Comparison of ENCODE assay signal across 20 mouse cellular contexts in the genomic region with DNA sequence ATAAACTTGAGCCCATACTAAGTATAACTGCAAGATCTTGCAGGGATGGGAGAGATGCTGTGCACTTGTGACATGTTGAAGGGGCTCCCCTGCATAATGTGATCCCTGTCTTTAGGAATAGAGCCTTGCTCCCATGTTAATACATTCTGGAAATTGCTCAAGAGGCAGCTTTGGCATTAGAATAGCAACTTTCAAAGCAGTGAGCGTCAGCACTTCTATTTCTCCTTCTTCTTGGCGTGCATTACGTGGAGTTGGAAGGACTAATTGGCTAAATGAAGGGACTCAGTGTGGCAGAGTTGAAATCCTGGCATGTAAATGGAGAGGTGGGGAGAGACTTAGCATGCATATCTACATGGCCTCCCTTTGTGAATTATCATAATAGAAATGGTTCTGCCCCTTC.
A peak's percentile ranks its signal among the peaks of the same experiment; 100 is the strongest.
DNase-seq lines count a peak whose midpoint lies in the region; ATAC-seq and TF ChIP-seq lines count a peak whose summit lies in the region.
"Had no signal": no experiment of that assay in that cellular context is flagged by ENCODE, and none has a peak within 500 bp of the region (broad histone marks: within the 10 kb centered on the region; RNA-seq: fewer than 3 reads in every experiment).

No protein-coding gene starts in this region.

- no peak overlapping the region for H3K4me2 ChIP-seq in hindbrain, embryonic 13.5 days
- no peak overlapping the region for H3K4me2 ChIP-seq in hindbrain, embryonic 12.5 days (replicated peaks)
- H3K4me2 ChIP-seq in midbrain, embryonic 14.5 days (ENCODE audit: low read length): no peak overlapping the region
- H3K4me2 ChIP-seq in midbrain, embryonic 13.5 days (replicated peaks): no peak overlapping the region
- H3K4me2 ChIP-seq: liver, embryonic 13.5 days; lung, embryonic 14.5 days; midbrain, embryonic 12.5 days had no signal

- no peak for TF ChIP-seq POLR2A in cortical plate, adult 2 months (IDR thresholded peaks at IDR 0.05; ENCODE audit: extremely low read depth, insufficient read depth, low read length)
- no peak for TF ChIP-seq POLR2A in olfactory bulb, adult 2 months (IDR thresholded peaks at IDR 0.05; ENCODE audit: insufficient read depth, low read depth, low read length)

- H3K27ac ChIP-seq in hindbrain, embryonic 13.5 days: peak overlapping the region; percentile 18; the same call in 1 of the 2 replicates
- no peak overlapping the region for H3K27ac ChIP-seq in hindbrain, embryonic 12.5 days
- 0 out of 2 replicates have a peak overlapping the region, but pooled peaks have one; percentile 17 for H3K27ac ChIP-seq in midbrain, embryonic 14.5 days (replicated peaks; ENCODE audit: low read depth, low read length)
- H3K27ac ChIP-seq in midbrain, embryonic 13.5 days: no peak overlapping the region
- H3K27ac ChIP-seq in cortical plate, adult 2 months (ENCODE audit: insufficient read depth, low read length): peak overlapping the region; percentile 74
- peak overlapping the region; percentile 60; the same call in 1 of the 2 replicates for H3K27ac ChIP-seq in olfactory bulb, adult 2 months (ENCODE audit: insufficient read depth, low read depth, low read length)
- H3K27ac ChIP-seq: heart, adult 2 months; liver, embryonic 13.5 days; macrophage; midbrain, embryonic 12.5 days had no signal

- H3K9me3 ChIP-seq in hindbrain, embryonic 13.5 days: no peaks in the 10 kb centered on the region
- no peaks in the 10 kb centered on the region for H3K9me3 ChIP-seq in hindbrain, embryonic 12.5 days (replicated peaks)
- no peaks in the 10 kb centered on the region for H3K9me3 ChIP-seq in midbrain, embryonic 14.5 days (ENCODE audit: control insufficient read depth, low read length)
- H3K9me3 ChIP-seq in midbrain, embryonic 13.5 days: no peaks in the 10 kb centered on the region
- H3K9me3 ChIP-seq: liver, embryonic 13.5 days; midbrain, embryonic 12.5 days had no signal

- 77% methylated on average over 3 of the region's 3 CpGs for WGBS in hindbrain, embryonic 13.5 days
- WGBS in hindbrain, embryonic 12.5 days: 86% methylated on average over 3 of the region's 3 CpGs
- WGBS in midbrain, embryonic 14.5 days: 71% methylated on average over 3 of the region's 3 CpGs
- 80% methylated on average over 3 of the region's 3 CpGs for WGBS in midbrain, embryonic 13.5 days
- WGBS in olfactory bulb, adult 2 months: 62% methylated on average over 3 of the region's 3 CpGs

- H3K27me3 ChIP-seq in hindbrain, embryonic 13.5 days: no peaks in the 10 kb centered on the region
- no peaks in the 10 kb centered on the region for H3K27me3 ChIP-seq in hindbrain, embryonic 12.5 days
- H3K27me3 ChIP-seq in midbrain, embryonic 14.5 days (ENCODE audit: control insufficient read depth, insufficient read depth, low read length): no peaks in the 10 kb centered on the region
- H3K27me3 ChIP-seq in midbrain, embryonic 13.5 days: no peaks in the 10 kb centered on the region
- H3K27me3 ChIP-seq: liver, embryonic 13.5 days; midbrain, embryonic 12.5 days had no signal

- no peak overlapping the region for H3K4me3 ChIP-seq in hindbrain, embryonic 13.5 days
- no peak overlapping the region for H3K4me3 ChIP-seq in hindbrain, embryonic 12.5 days
- H3K4me3 ChIP-seq in midbrain, embryonic 14.5 days (replicated peaks; ENCODE audit: low read depth, low read length): no peak overlapping the region
- H3K4me3 ChIP-seq in midbrain, embryonic 13.5 days (replicated peaks): no peak overlapping the region
- no peak overlapping the region for H3K4me3 ChIP-seq in cortical plate, adult 2 months (ENCODE audit: insufficient read depth, low read length)
- no peak overlapping the region for H3K4me3 ChIP-seq in olfactory bulb, adult 2 months (ENCODE audit: insufficient read depth, low read depth, low read length)
- H3K4me3 ChIP-seq: heart, adult 2 months; liver, embryonic 13.5 days; midbrain, embryonic 12.5 days had no signal

- H3K4me1 ChIP-seq in hindbrain, embryonic 13.5 days (replicated peaks): peaks cover 35% of the 10 kb centered on the region
- H3K4me1 ChIP-seq in hindbrain, embryonic 12.5 days: 0 out of 2 replicates have a peak, but pooled peaks cover 3% of the 10 kb centered on the region
- H3K4me1 ChIP-seq in midbrain, embryonic 14.5 days (ENCODE audit: control insufficient read depth, insufficient read depth, low read length): no peaks in the 10 kb centered on the region
- H3K4me1 ChIP-seq in midbrain, embryonic 13.5 days (replicated peaks): peaks cover 24% of the 10 kb centered on the region
- H3K4me1 ChIP-seq in cortical plate, adult 2 months (ENCODE audit: control insufficient read depth, insufficient read depth, low read length): peaks cover 3% of the 10 kb centered on the region; the same call in 1 of the 2 replicates
- H3K4me1 ChIP-seq in olfactory bulb, adult 2 months (ENCODE audit: control insufficient read depth, insufficient read depth, low read length): no peaks in the 10 kb centered on the region
- H3K4me1 ChIP-seq: liver, embryonic 13.5 days had no signal

- TF ChIP-seq CTCF in cortical plate, adult 2 months (IDR thresholded peaks at IDR 0.05; ENCODE audit: extremely low read depth, insufficient read depth, low read length): no peak
- TF ChIP-seq CTCF in olfactory bulb, adult 2 months (IDR thresholded peaks at IDR 0.05; ENCODE audit: insufficient read depth, low read depth, low read length): no peak

- DNase-seq in midbrain, embryonic 14.5 days: no peak
- DNase-seq in spleen, adult 12 weeks (ENCODE audit: low spot score): no peak
- DNase-seq: adrenal gland, adult 8-10 months; cerebellum, adult 11-12 months; cerebellum, postnatal 25 days; heart, adult 2 months; heart, postnatal 4 days; kidney, adult 2 months; kidney, postnatal 10 days; liver, embryonic 13.5 days; lung, embryonic 14.5 days; retina, postnatal 1 day; thymus, postnatal 36 days had no signal

- no peaks in the 10 kb centered on the region for H3K36me3 ChIP-seq in hindbrain, embryonic 13.5 days
- no peaks in the 10 kb centered on the region for H3K36me3 ChIP-seq in hindbrain, embryonic 12.5 days
- no peaks in the 10 kb centered on the region for H3K36me3 ChIP-seq in midbrain, embryonic 14.5 days (ENCODE audit: control insufficient read depth, insufficient read depth, low read length)
- no peaks in the 10 kb centered on the region for H3K36me3 ChIP-seq in midbrain, embryonic 13.5 days
- H3K36me3 ChIP-seq: liver, embryonic 13.5 days; midbrain, embryonic 12.5 days had no signal

- H3K9ac ChIP-seq in hindbrain, embryonic 13.5 days: no peak overlapping the region
- no peak overlapping the region for H3K9ac ChIP-seq in hindbrain, embryonic 12.5 days
- H3K9ac ChIP-seq in midbrain, embryonic 14.5 days (replicated peaks; ENCODE audit: low read length): no peak overlapping the region
- H3K9ac ChIP-seq in midbrain, embryonic 13.5 days (replicated peaks): no peak overlapping the region
- H3K9ac ChIP-seq: liver, embryonic 13.5 days; lung, embryonic 14.5 days; midbrain, embryonic 12.5 days had no signal

- no peak for ATAC-seq in hindbrain, embryonic 13.5 days (ENCODE audit: low FRiP score)
- ATAC-seq in hindbrain, embryonic 12.5 days (ENCODE audit: low FRiP score): no peak
- ATAC-seq in midbrain, embryonic 14.5 days (ENCODE audit: low FRiP score, low TSS enrichment): no peak
- ATAC-seq in midbrain, embryonic 13.5 days: no peak

Comparison
In these comparisons a context has a peak if more than half of its experiments do, and no peak if none do; other contexts are left out.
1. H3K27ac ChIP-seq: peak in hindbrain, embryonic 13.5 days (single experiment), midbrain, embryonic 14.5 days (single experiment), cortical plate, adult 2 months (single experiment) and olfactory bulb, adult 2 months (single experiment); none in hindbrain, embryonic 12.5 days (single experiment) and midbrain, embryonic 13.5 days (single experiment).